Mouse (Mus musculus) E14TG2a.4 (cell line): ENCODE results near the gene Smc3.

Experiments
- CTCF ChIP-seq: conservative IDR thresholded peaks from 2 replicates; pipeline ENCODE4 v1.5.1; 2014; ENCODE audit warnings: low read length
- NANOG ChIP-seq: IDR thresholded peaks from 2 replicates; pipeline ENCODE4 v1.6.1; 2014; ENCODE audit warnings: borderline replicate concordance, low read length, mixed read lengths

DNA sequence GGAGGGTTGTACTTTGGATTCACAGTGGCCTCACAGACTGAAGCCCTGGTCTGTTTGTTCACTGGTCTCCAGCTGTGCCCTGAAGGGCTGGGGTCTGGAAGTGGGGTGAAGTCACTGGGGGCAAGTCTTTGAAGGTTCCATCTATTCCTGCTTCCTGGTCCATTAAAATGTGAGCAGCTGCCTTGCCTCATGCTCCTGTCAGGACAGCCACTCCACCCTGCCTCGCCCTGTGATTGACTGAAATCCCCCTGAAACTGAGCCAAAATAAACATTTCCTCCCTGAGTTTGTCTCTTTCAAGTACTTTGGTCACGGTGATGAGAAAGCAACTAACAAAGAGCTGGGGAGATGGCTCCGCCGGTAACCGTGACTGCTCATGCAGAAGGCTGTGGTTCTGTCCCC, 49.6 kb downstream of the Smc3 start:
- TF ChIP-seq CTCF (no peak), NANOG (no peak)
